Mouse (Mus musculus) c-Kit-negative CD71-positive TER-119-positive erythroid progenitor cells, embryonic 14.5 days (primary cell): ENCODE data around the gene Prom1.

Experiments
- DNase-seq: peaks from one replicate; pipeline ENCODE4 v3.0.0-alpha.2; 2013; ENCODE audit warnings: low read depth, low spot score

Prom1 gene

GRCm38 (mm10) chr5:44081108-44081507 is 20.7 kb downstream of the Prom1 start:
- DNase-seq: no peak

GRCm38 (mm10) chr5:44080276-44081054 is 21.4 kb downstream of the Prom1 start:
- no peak for DNase-seq

- no peak for DNase-seq
These were observed 26.4 kb downstream of the Prom1 start for GRCm38 (mm10) chr5:44075432-44075831.

- DNase-seq: no peak
These were observed 28.2 kb downstream of the Prom1 start for GRCm38 (mm10) chr5:44073634-44074033.

GRCm38 (mm10) chr5:44070529-44071133 is 31.2 kb downstream of the Prom1 start:
- DNase-seq: no peak

- DNase-seq: no peak
These were observed 43.6 kb downstream of the Prom1 start for GRCm38 (mm10) chr5:44058258-44058657.

- DNase-seq: no peak
These were observed 51.6 kb downstream of the Prom1 start for GRCm38 (mm10) chr5:44050213-44050612.

- DNase-seq: no peak
These were observed 52.3 kb downstream of the Prom1 start for GRCm38 (mm10) chr5:44049395-44049976.

- no peak for DNase-seq
These were observed 53.1 kb downstream of the Prom1 start for GRCm38 (mm10) chr5:44048568-44049363.

- DNase-seq: no peak
These were observed 60.1 kb downstream of the Prom1 start for GRCm38 (mm10) chr5:44041725-44042124.

- no peak for DNase-seq
These were observed 60.8 kb downstream of the Prom1 start for GRCm38 (mm10) chr5:44041056-44041455.

GRCm38 (mm10) chr5:43998295-43998989 is 103.4 kb downstream of the Prom1 start:
- no peak for DNase-seq

- DNase-seq: no peak
These were observed 104.2 kb downstream of the Prom1 start for GRCm38 (mm10) chr5:43997626-43998025.

GRCm38 (mm10) chr5:43996162-43996561 is 105.7 kb downstream of the Prom1 start:
- no peak for DNase-seq

GRCm38 (mm10) chr5:43994981-43995380 is 106.9 kb downstream of the Prom1 start:
- DNase-seq: no peak

- DNase-seq: no peak
These were observed 111.5 kb downstream of the Prom1 start for GRCm38 (mm10) chr5:43990316-43990715.

- no peak for DNase-seq
These were observed 112.8 kb downstream of the Prom1 start for GRCm38 (mm10) chr5:43989017-43989416.

GRCm38 (mm10) chr5:43986212-43986611 is 115.6 kb downstream of the Prom1 start:
- no peak for DNase-seq

- no peak for DNase-seq
These were observed 118.9 kb downstream of the Prom1 start for GRCm38 (mm10) chr5:43982896-43983295.

GRCm38 (mm10) chr5:43981620-43982019 is 120.2 kb downstream of the Prom1 start, which contains the start of gene Fgfbp1:
Gene Fgfbp1 (minus strand): TSS chr5:43981779.
- no peak for DNase-seq

- DNase-seq: no peak
These were observed 121.4 kb downstream of the Prom1 start for GRCm38 (mm10) chr5:43980397-43980796.
